Mouse (Mus musculus) hindbrain, embryonic 14.5 days (tissue): ENCODE measurements around the gene Mrrf. TPM values are rescaled to one million over a fixed set of nuclear protein-coding genes. Genes with fewer than 3 reads are reported as not detected.

ENCODE experiments used
- ATAC-seq: fragments of 200-750 bp; cut with Nextera tagmentation; 2 replicates; pipeline ENCODE4 v1.8.0; 2017; ENCODE audit warnings: moderate number of reproducible peaks, mild to moderate bottlenecking, moderate TSS enrichment, moderate library complexity; ENCODE audit not compliant: low FRiP score
- DNase-seq: peaks from one replicate; pipeline ENCODE4 v3.0.0-alpha.2; 2015; ENCODE audit warnings: low spot score
- H3K27ac ChIP-seq: fragments of 300-500 bp; sonication (generic); 2 replicates; pipeline ENCODE4 v1.5.1; 2014; ENCODE audit warnings: mild to moderate bottlenecking, moderate library complexity
- H3K27me3 ChIP-seq: fragments of 300-500 bp; sonication (generic); 2 replicates; pipeline ENCODE4 v1.6.1; 2014; ENCODE audit warnings: mild to moderate bottlenecking, low read length, mixed read lengths; ENCODE audit not compliant: control insufficient read depth, insufficient read depth
- H3K36me3 ChIP-seq: fragments of 300-500 bp; sonication (generic); replicated peaks from 2 replicates; pipeline ENCODE4 v1.6.1; 2014; ENCODE audit not compliant: control insufficient read depth, insufficient read depth
- H3K4me1 ChIP-seq: fragments of 300-500 bp; sonication (generic); replicated peaks from 2 replicates; pipeline ENCODE4 v1.6.1; 2014; ENCODE audit warnings: antibody characterized with exemption, low read length, mixed read lengths; ENCODE audit not compliant: control insufficient read depth, insufficient read depth
- H3K4me2 ChIP-seq: fragments of 300-500 bp; sonication (generic); replicated peaks from 2 replicates; pipeline ENCODE4 v1.6.1; 2014; ENCODE audit warnings: mild to moderate bottlenecking, moderate library complexity
- H3K4me3 ChIP-seq: fragments of 300-500 bp; sonication (generic); replicated peaks from 2 replicates; pipeline ENCODE4 v1.5.1; 2014; ENCODE audit warnings: mild to moderate bottlenecking, low read length
- H3K9ac ChIP-seq: fragments of 300-500 bp; sonication (generic); 2 replicates; pipeline ENCODE4 v1.6.1; 2014
- H3K9me3 ChIP-seq: fragments of 300-500 bp; sonication (generic); 2 replicates; pipeline ENCODE4 v1.6.1; 2016; ENCODE audit warnings: low read length; ENCODE audit not compliant: control insufficient read depth
- WGBS: fragments of 180-500 bp; shearing (Covaris S2); extraction: QIAGEN DNeasy Blood & Tissue Kit; methylation state at CpG from one replicate; pipeline ENCODE4 v1.1.7; 2014; 5-methylcytosine and 5-hydroxymethylcytosine counted together
- polyA plus RNA-seq: library from polyadenylated mRNA; unstranded; fragments of >200 nt; fragmentation: Nextera tagmentation; extraction: Ambion mirVana; gene quantifications from 2 replicates; pipeline ENCODE4 v1.2.1, GENCODE M21; 2014

Gene Mrrf
- polyA plus RNA-seq, 1 experiment from 2014 or later = 30.8 TPM

DNA sequence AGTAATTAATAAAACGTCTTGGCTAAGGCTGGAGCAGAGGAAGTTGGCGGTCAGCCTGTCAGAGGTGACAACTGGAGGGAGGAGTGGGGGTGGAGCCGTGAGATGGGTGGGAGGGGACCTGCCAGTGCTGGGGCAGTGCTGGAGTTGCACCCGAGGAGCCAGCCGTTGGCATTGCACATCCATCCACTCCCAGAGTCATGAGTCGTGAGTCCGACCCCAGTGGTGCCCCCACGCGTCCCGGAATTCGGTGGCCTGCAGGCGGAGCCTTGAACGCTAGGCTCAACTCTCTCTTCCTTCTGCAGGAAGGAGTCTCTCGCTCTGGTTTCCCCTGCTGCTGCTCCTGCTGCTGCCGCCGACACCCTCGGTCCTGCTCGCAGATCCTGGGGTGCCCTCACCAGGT, 94.2 kb downstream of the Mrrf start, which contains the start of gene Ptgs1:
TSS of gene Ptgs1 (plus strand) at position 61 of the 400 bp plus-strand sequence.
- ATAC-seq = peak; percentile 19; the same call in 1 of the 2 replicates
- no peak for DNase-seq
- Histone ChIP-seq H3K4me2 (peak within 1 kb of the TSS; percentile 51), H3K27ac (no peak within 1 kb of the TSS), H3K36me3 (no peaks in the 10 kb centered on the region), H3K27me3 (0 out of 2 replicates have a peak, but pooled peaks cover 11% of the 10 kb centered on the region), H3K9me3 (no peaks in the 10 kb centered on the region), H3K4me1 (no peaks in the 10 kb centered on the region), H3K4me3 (peak within 1 kb of the TSS; percentile 28), H3K9ac (peak within 1 kb of the TSS; percentile 30)
- WGBS = 2% methylated on average over 18 of the region's 18 CpGs

DNA sequence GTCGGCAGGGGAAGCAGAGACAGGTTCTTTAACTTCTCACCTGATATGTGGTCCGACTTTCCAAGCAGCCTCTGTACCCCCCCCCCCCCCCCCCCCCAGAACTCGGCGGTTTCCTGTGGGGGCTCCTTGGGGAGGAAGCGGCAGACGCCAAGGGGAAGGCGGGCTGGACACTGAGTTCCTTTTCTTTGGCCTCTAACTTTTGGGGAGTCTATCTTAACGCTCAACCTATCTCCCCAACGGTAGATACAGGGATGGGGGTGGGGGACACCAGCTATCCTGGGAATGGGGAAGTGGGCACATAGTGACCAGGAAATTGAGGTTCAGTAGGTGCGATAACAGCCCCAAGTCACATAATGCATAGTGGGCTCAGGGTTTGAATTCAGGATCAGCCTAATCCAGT, 94.8 kb downstream of the Mrrf start:
- Histone ChIP-seq H3K27me3 (0 out of 2 replicates have a peak, but pooled peaks cover 11% of the 10 kb centered on the region), H3K27ac (no peak overlapping the region), H3K36me3 (no peaks in the 10 kb centered on the region), H3K4me3 (peak overlapping the region; percentile 28), H3K4me2 (peak overlapping the region; percentile 51), H3K9ac (peak overlapping the region; percentile 30), H3K4me1 (no peaks in the 10 kb centered on the region), H3K9me3 (no peaks in the 10 kb centered on the region)
- DNase-seq (no peak), ATAC-seq (no peak)
- WGBS = 53% methylated on average over 8 of the region's 10 CpGs

DNA sequence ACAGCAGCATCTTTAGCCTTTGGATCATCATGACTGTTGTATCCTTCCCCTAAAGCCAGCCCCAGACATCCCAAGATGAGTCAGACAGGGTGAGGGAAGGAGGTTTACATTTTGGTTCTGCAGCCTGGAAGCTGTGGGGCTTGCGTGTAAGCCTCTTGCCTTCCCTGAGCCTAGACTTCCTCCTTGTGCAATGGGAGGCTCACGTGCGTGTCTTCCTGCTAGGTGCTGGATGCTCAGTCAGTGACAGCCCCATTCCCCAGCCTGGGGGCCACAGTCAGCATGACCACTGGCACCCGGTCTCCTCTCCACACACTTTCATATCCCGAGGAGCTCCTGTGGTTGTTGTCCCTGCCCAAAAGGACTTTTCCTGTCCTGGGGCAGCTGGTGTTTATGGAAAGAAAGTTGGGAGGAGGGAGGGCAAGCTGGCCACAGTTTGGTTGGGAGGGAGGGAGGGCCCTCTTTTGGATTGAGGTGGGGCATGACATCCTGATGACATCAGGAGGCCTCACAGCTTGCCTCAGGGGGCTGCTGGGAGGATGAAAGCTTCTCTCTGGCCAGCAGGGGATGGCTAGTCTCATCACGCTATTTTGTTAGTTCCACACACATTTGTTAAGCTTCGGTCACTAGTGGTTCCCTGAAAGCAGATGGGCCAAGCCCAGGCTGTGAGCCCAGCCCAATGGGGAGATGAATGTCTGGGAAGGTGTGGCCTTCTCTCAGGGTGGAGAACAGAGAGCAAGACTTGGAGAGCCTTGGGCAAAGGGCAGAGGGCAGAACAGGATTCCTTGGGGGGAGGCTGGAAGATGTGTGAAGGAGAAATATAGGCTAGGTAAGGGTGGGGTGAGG, 98.6 kb downstream of the Mrrf start:
- H3K27me3 ChIP-seq = 0 out of 2 replicates have a peak, but pooled peaks cover 10% of the 10 kb centered on the region
- H3K27ac ChIP-seq = no peak overlapping the region
- H3K9ac ChIP-seq = no peak overlapping the region
- no peak overlapping the region for H3K4me3 ChIP-seq
- WGBS = 69% methylated on average over 7 of the region's 7 CpGs
- no peaks in the 10 kb centered on the region for H3K9me3 ChIP-seq
- no peaks in the 10 kb centered on the region for H3K4me1 ChIP-seq
- H3K36me3 ChIP-seq = no peaks in the 10 kb centered on the region
- ATAC-seq (no peak), DNase-seq (no peak)
- no peak overlapping the region for H3K4me2 ChIP-seq

GRCm38 (mm10) chr2:36235917-36236316, 99.7 kb downstream of the Mrrf start:
- DNase-seq (peak; percentile 72), ATAC-seq (peak; percentile 52; the same call in 1 of the 2 replicates)

DNA sequence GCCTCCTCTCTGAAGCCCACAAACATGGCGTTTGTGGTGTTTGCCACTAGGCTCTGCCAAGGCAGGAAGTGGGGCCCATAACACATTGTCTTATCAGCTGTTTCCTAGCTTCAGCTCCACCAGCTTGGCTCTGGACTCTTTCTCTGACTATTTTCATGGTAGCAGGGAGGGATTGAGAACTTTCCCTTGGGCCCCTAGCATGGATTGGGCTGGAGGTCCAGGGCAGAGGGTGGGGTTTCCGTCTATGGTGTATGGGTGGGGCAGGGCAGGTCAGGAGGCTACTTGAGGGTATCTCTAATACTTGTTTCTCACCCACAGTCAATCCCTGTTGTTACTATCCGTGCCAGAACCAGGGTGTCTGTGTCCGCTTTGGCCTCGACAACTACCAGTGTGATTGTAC, 100.7 kb downstream of the Mrrf start:
- Histone ChIP-seq H3K27me3 (no peaks in the 10 kb centered on the region), H3K4me3 (no peak overlapping the region), H3K9ac (no peak overlapping the region), H3K27ac (no peak overlapping the region), H3K9me3 (no peaks in the 10 kb centered on the region), H3K4me1 (no peaks in the 10 kb centered on the region), H3K4me2 (no peak overlapping the region), H3K36me3 (no peaks in the 10 kb centered on the region)
- ATAC-seq (no peak), DNase-seq (no peak)
- 91% methylated on average over 5 of the region's 5 CpGs for WGBS

More at GRCm38 (mm10) chr2:36235917-36236316, 99.7 kb downstream of the Mrrf start:
- Histone ChIP-seq H3K9me3 (no peaks in the 10 kb centered on the region), H3K27ac (no peak overlapping the region), H3K4me3 (no peak overlapping the region), H3K4me2 (no peak overlapping the region), H3K27me3 (no peaks in the 10 kb centered on the region), H3K9ac (no peak overlapping the region), H3K36me3 (no peaks in the 10 kb centered on the region), H3K4me1 (no peaks in the 10 kb centered on the region)
- 47% methylated on average over 4 of the region's 4 CpGs for WGBS

GRCm38 (mm10) chr2:36237557-36237956, 101.4 kb downstream of the Mrrf start:
- 91% methylated on average over 6 of the region's 6 CpGs for WGBS

DNA sequence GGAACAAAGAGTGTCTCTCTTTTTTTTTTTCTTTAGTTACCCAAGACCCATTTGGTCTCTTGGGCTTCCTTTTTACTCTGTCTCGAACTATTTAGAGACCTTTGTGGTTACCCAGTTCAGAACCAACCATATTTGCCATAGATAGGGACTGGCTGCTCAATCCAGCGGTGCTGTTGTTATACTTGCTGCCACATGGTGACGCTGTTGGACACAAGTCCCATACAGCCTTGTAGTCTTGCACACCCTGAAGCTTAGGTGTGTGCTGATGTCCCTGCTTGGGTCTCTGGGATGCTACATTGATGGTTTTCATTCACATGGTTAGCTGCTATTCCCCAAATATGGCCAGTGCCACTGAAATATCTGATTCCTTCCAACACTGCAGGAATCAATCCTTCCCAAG, 102.3 kb downstream of the Mrrf start:
- Histone ChIP-seq H3K27ac (no peak overlapping the region), H3K36me3 (no peaks in the 10 kb centered on the region), H3K9ac (no peak overlapping the region), H3K27me3 (no peaks in the 10 kb centered on the region), H3K4me1 (no peaks in the 10 kb centered on the region), H3K4me3 (no peak overlapping the region), H3K4me2 (no peak overlapping the region), H3K9me3 (no peaks in the 10 kb centered on the region)
- ATAC-seq = no peak
- 74% methylated on average over 3 of the region's 3 CpGs for WGBS
- DNase-seq = no peak

More at GRCm38 (mm10) chr2:36237557-36237956, 101.4 kb downstream of the Mrrf start:
- no peak overlapping the region for H3K4me2 ChIP-seq
- no peaks in the 10 kb centered on the region for H3K9me3 ChIP-seq
- no peaks in the 10 kb centered on the region for H3K36me3 ChIP-seq
- no peaks in the 10 kb centered on the region for H3K4me1 ChIP-seq
- H3K27me3 ChIP-seq = no peaks in the 10 kb centered on the region
- DNase-seq (no peak), ATAC-seq (no peak)
- H3K27ac ChIP-seq = no peak overlapping the region
- H3K9ac ChIP-seq = no peak overlapping the region
- no peak overlapping the region for H3K4me3 ChIP-seq

- Histone ChIP-seq H3K4me2 (no peak overlapping the region), H3K27me3 (no peaks in the 10 kb centered on the region), H3K9ac (no peak overlapping the region), H3K27ac (no peak overlapping the region), H3K4me3 (no peak overlapping the region), H3K9me3 (no peaks in the 10 kb centered on the region), H3K4me1 (no peaks in the 10 kb centered on the region), H3K36me3 (no peaks in the 10 kb centered on the region)
- DNase-seq (no peak), ATAC-seq (no peak)
- WGBS = 84% methylated on average over 2 of the region's 2 CpGs
Observed at GRCm38 (mm10) chr2:36238951-36239350, 102.8 kb downstream of the Mrrf start.
